Mouse (Mus musculus): Measurements from ENCODE around the gene Zfp326.

DNA sequence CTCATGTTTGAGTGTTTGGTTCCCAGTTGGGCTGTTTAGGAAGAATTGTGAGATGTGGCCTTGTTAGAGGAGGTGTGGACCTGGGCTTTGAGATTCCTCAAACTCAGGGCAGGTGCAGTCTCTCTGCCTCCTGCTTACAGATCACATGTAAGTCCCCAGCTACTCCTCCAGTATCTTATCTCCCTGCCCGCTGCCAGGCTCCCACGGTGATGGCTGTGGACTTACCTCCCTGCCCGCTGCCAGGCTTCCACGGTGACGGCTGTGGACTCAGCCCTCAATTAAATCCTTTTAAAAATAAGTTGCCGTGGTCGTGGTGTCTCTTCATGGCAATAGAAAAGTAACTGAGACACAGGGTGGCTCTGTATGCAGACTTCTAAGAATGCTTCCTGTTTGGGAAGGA lies 3.4 kb upstream of the Zfp326 start:
- TF ChIP-seq POLR2AphosphoS5 (IDR thresholded peaks at IDR 0.05; ENCODE audit: insufficient replicate concordance, low read depth, low read length) = no peak
- no peak for TF ChIP-seq CTCF (IDR thresholded peaks at IDR 0.05; ENCODE audit: low read depth, low read length)
- no peak for TF ChIP-seq TAL1 (conservative IDR thresholded peaks at IDR 0.05; ENCODE audit: low read depth, low read length)

Data from G1E (cell line).